Mouse (Mus musculus): ENCODE data around the gene Gm44511. TPM values are rescaled to one million over a fixed set of nuclear protein-coding genes. Genes with fewer than 3 reads are reported as not detected.
"Not testable (repeated sequence)": the region's sequence is repeated elsewhere in the genome, so short reads cannot be mapped to it uniquely, and the experiment has no call there.

Gene Gm44511
- polyA plus RNA-seq, 1 experiment, result not detected

DNA sequence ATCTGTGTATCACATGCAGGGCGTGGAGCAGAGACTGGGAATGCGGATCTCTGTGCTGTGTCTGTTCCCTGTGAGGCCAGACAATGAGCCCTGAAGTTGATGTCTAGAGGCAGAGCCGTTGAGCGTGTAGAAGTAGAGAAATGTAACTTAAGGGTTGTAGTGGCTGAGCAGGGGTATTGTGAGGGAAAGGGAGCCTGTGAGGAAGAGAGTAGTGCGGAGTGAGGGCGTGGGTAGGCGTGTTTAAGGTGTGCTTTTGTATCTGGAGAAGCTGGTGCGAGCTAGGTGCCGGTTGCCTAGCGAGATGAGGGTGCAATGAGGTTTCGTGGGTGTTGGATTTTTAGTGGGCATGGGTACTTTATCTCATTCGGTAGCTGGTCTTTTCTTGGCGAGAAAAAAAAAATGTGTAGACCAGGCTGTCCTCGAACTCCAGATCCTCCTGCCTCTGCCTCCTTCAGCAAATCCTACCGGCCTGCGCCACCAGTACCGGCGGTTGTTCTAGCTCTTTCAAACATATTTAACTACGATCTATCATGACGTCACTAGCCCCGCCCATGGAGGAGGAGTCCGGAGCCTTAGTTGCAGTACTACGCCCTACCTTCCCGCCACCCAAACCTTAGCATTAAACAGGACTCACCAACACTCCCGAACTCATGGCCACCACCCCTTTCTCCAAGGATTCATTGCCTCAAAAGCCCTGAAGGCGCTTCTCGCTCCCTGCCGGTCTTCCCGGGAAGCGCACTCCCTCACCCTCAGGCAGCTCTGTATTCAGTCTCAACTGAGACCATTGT lies 62.2 kb downstream of the Gm44511 start:
- peak; percentile 92 for DNase-seq
- peaks cover 16% of the 10 kb centered on the region for H3K4me1 ChIP-seq (replicated peaks; ENCODE audit: control insufficient read depth, insufficient read depth, low read length)
- peak overlapping the region; percentile 55 for H3K27ac ChIP-seq (ENCODE audit: control insufficient read depth, insufficient read depth, low read length)
- TF ChIP-seq CTCF (IDR thresholded peaks at IDR 0.05; ENCODE audit: borderline replicate concordance, control insufficient read depth, extremely low read depth, insufficient read depth, low read length, poor library complexity), result peak; percentile 32; the same call in 1 of the 2 replicates
- TF ChIP-seq POLR2A (IDR thresholded peaks at IDR 0.05; ENCODE audit: control insufficient read depth, extremely low read depth, insufficient read depth, low read length, poor library complexity), result no peak
- 3% methylated on average over 30 of the region's 30 CpGs for WGBS
- H3K27me3 ChIP-seq (ENCODE audit: control insufficient read depth, insufficient read depth, low read length), result no peaks in the 10 kb centered on the region
- peak overlapping the region; percentile 80 for H3K4me3 ChIP-seq (ENCODE audit: control insufficient read depth, insufficient read depth, low read length)
- H3K36me3 ChIP-seq (ENCODE audit: control insufficient read depth, insufficient read depth, low read length), result no peaks in the 10 kb centered on the region

DNA sequence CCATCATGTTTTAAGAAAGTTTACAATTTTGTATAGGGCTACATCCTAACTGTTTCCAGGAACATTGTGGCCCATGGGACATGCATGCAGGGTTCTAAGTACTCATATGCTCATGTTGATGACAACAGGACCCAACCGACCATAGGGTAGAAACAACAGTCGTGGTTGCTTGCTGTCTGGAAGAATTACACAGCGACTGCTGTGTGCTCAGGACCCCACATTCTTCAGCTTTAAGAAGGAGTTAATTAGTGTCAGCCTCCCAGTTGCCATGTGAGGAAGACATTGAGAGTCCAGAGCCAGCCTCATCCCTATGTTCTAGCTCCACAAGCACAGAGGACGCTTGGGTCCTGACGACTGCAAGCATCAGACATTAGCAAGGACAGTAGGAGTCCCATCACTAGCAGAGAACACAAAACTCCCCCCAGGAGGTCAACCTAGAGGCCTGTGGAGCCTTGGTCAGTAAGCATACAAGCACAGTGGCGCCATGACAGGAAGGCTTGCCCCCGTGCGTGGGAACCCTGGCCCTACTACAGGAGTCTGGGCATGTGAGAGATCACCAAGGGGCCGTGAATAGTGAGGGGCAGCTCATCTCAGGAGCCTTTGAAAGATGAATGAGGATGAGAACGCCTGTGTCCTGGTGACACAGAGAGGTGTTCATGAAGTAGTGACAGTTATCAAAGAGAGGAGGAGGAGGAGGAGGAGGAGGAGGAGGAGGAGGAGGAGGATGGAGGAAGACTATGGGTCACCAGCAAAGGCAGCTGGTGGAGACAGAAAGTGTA lies 63.0 kb downstream of the Gm44511 start:
- H3K4me1 ChIP-seq (replicated peaks; ENCODE audit: control insufficient read depth, insufficient read depth, low read length), result peaks cover 16% of the 10 kb centered on the region
- H3K36me3 ChIP-seq (ENCODE audit: control insufficient read depth, insufficient read depth, low read length); H3K27me3 ChIP-seq (ENCODE audit: control insufficient read depth, insufficient read depth, low read length); DNase-seq; H3K27ac ChIP-seq (ENCODE audit: control insufficient read depth, insufficient read depth, low read length); H3K4me3 ChIP-seq (ENCODE audit: control insufficient read depth, insufficient read depth, low read length): not testable (repeated sequence)
- WGBS, result 90% methylated on average over 10 of the region's 10 CpGs

DNA sequence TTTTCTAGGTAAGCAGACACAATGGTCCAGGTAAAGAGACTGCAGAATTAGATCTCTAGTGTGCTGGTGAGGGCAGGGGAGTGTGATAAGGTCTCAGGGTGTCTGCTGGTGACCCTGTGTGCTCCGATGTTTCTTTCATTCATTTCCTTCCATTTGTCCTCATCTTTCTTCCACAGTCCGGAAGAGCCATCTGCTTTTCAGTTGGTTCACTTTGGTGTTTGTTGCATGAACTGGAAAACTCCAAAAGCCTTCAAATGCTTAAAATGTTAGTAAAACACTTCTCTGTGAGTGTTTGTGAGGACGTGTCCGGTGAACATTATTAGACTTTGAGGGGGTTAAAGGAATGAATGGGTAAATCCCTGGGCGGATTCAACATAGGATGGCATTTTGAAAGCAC lies 65.0 kb downstream of the Gm44511 start:
- WGBS, result 76% methylated on average over 5 of the region's 5 CpGs
- DNase-seq, result no peak
- Histone ChIP-seq H3K36me3 (ENCODE audit: control insufficient read depth, insufficient read depth, low read length) (no peaks in the 10 kb centered on the region), H3K27ac (ENCODE audit: control insufficient read depth, insufficient read depth, low read length) (no peak overlapping the region), H3K4me3 (ENCODE audit: control insufficient read depth, insufficient read depth, low read length) (peak overlapping the region; percentile 78), H3K4me1 (replicated peaks; ENCODE audit: control insufficient read depth, insufficient read depth, low read length) (peaks cover 16% of the 10 kb centered on the region), H3K27me3 (ENCODE audit: control insufficient read depth, insufficient read depth, low read length) (no peaks in the 10 kb centered on the region)
- no peak for TF ChIP-seq POLR2A (IDR thresholded peaks at IDR 0.05; ENCODE audit: control insufficient read depth, extremely low read depth, insufficient read depth, low read length, poor library complexity)
- no peak for TF ChIP-seq CTCF (IDR thresholded peaks at IDR 0.05; ENCODE audit: borderline replicate concordance, control insufficient read depth, extremely low read depth, insufficient read depth, low read length, poor library complexity)

DNA sequence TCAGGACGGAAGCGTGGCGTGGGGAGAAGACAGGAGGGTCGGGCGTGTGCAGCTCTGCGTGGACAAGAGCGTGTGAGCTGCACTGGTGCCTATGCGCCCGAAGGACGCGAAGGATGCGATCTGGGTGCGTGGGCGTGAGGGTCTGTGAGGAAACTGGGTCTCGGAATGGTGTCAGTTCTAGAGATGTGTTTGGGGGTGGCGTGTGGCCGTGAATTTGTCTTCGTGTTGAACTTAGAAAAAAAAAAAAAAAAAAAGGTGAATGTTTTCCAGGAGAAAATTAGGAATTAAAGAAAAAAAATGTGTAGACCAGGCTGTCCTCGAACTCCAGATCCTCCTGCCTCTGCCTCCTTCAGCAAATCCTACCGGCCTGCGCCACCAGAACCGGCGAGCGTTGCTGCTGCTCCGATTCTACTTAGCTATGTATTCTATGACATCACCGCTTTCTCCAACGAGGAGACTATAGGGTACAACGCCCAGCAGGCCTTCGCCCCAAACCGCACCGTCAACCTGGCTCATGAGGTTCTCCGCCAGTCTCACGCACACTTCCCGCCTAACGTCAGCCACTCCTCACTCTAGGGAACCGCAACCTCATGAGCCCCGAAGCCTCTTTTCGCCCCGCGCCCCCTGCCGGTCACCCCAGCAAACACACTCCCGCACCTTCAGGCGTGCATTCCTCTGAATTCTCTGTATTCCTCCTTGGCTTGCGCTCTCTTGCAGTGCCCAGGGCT lies 65.5 kb downstream of the Gm44511 start:
- peak; percentile 88; the same call in 1 of the 2 replicates for TF ChIP-seq CTCF (IDR thresholded peaks at IDR 0.05; ENCODE audit: borderline replicate concordance, control insufficient read depth, extremely low read depth, insufficient read depth, low read length, poor library complexity)
- not testable (repeated sequence) for H3K36me3 ChIP-seq (ENCODE audit: control insufficient read depth, insufficient read depth, low read length); H3K27me3 ChIP-seq (ENCODE audit: control insufficient read depth, insufficient read depth, low read length)
- H3K27ac ChIP-seq (ENCODE audit: control insufficient read depth, insufficient read depth, low read length), result peak overlapping the region; percentile 76
- under 1% methylated on average over 44 of the region's 44 CpGs for WGBS
- DNase-seq, result peak; percentile 84
- peaks cover 16% of the 10 kb centered on the region for H3K4me1 ChIP-seq (replicated peaks; ENCODE audit: control insufficient read depth, insufficient read depth, low read length)
- H3K4me3 ChIP-seq (ENCODE audit: control insufficient read depth, insufficient read depth, low read length), result peak overlapping the region; percentile 78

DNA sequence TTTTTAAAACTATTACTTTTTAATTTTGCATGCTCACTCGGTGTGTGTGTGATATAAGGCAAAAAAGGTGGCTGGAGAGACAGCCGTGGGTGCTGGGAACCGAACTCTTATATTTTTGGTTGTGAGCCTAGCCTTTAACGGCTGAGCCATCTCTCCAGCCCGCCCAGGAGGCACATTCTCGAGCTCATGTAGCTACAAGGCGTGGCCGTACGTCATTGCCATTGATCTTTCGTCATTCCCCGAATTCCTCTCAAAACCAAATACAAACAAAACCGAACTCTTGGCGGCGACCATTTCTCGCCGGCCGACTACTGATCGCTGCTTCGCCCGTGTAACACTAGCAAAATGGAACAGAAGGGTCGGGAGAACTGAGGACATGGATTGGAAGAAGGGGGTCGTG lies 66.1 kb downstream of the Gm44511 start:
- H3K4me1 ChIP-seq (replicated peaks; ENCODE audit: control insufficient read depth, insufficient read depth, low read length), result peaks cover 16% of the 10 kb centered on the region
- H3K27me3 ChIP-seq (ENCODE audit: control insufficient read depth, insufficient read depth, low read length); H3K36me3 ChIP-seq (ENCODE audit: control insufficient read depth, insufficient read depth, low read length): not testable (repeated sequence)
- H3K4me3 ChIP-seq (ENCODE audit: control insufficient read depth, insufficient read depth, low read length), result peak overlapping the region; percentile 78
- WGBS, result under 1% methylated on average over 22 of the region's 22 CpGs
- peak overlapping the region; percentile 76 for H3K27ac ChIP-seq (ENCODE audit: control insufficient read depth, insufficient read depth, low read length)
- peak; percentile 88 for DNase-seq

DNA sequence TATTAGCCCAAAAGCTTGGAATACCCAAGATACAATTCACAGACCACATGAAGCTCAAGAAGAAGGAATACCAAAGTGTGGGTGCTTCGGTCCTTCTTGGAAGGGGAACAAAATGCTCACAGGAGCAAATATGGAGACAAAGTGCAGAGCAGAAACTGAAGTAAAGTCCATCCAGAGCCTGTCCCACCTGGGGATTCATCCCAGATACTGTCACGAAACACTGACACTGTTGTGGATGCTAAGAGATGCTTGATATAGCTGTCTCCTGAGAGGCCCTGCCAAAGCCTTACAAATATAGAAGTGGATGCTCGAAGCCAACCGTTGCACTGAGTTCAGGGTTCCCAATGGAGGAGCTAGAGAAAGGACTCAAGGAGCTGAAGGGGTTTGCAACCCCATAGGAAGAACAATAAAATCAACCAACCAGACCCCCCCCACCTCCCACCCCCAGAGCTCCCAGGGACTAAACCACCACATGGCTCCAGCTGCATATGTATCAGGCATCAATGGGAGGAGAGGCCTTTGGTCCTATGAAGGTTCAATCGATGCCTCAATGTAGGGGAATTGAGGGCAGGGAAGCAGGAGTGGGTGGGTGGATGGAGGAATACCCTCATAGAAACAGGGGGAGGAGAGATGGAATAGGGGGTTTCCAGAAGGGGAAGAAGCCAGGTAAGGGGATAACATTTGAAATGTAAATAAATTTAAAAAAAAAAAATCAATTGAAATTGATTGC lies 66.7 kb downstream of the Gm44511 start:
- Histone ChIP-seq H3K4me3 (ENCODE audit: control insufficient read depth, insufficient read depth, low read length) (no peak overlapping the region), H3K36me3 (ENCODE audit: control insufficient read depth, insufficient read depth, low read length) (no peaks in the 10 kb centered on the region), H3K4me1 (replicated peaks; ENCODE audit: control insufficient read depth, insufficient read depth, low read length) (peaks cover 16% of the 10 kb centered on the region), H3K27ac (ENCODE audit: control insufficient read depth, insufficient read depth, low read length) (no peak overlapping the region), H3K27me3 (ENCODE audit: control insufficient read depth, insufficient read depth, low read length) (no peaks in the 10 kb centered on the region)
- DNase-seq, result no peak
- WGBS, result 94% methylated on average over 5 of the region's 5 CpGs
- TF ChIP-seq POLR2A (IDR thresholded peaks at IDR 0.05; ENCODE audit: control insufficient read depth, extremely low read depth, insufficient read depth, low read length, poor library complexity) (no peak), CTCF (IDR thresholded peaks at IDR 0.05; ENCODE audit: borderline replicate concordance, control insufficient read depth, extremely low read depth, insufficient read depth, low read length, poor library complexity) (no peak)

DNA sequence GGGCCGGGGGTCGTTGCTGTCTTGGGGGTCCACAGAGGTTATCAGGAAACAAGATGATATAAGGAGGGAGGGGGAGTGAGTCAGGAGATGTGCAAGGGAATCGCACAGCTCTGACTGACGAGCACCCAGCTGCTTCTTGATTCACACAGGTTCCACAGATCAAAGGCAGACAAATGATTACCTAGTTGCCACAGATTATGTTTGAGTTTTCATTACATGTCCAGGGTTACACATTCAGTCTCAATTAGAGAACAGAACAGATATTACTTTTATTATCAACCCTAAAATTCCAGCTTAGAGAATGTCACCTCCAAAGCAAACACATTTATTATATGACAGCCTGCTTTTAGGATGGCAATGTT lies 70.7 kb downstream of the Gm44511 start:
- WGBS, result 89% methylated on average over 4 of the region's 4 CpGs
- not testable (repeated sequence) for H3K27me3 ChIP-seq (ENCODE audit: control insufficient read depth, insufficient read depth, low read length); DNase-seq; H3K27ac ChIP-seq (ENCODE audit: control insufficient read depth, insufficient read depth, low read length); H3K4me1 ChIP-seq (replicated peaks; ENCODE audit: control insufficient read depth, insufficient read depth, low read length); H3K4me3 ChIP-seq (ENCODE audit: control insufficient read depth, insufficient read depth, low read length); H3K36me3 ChIP-seq (ENCODE audit: control insufficient read depth, insufficient read depth, low read length)

DNA sequence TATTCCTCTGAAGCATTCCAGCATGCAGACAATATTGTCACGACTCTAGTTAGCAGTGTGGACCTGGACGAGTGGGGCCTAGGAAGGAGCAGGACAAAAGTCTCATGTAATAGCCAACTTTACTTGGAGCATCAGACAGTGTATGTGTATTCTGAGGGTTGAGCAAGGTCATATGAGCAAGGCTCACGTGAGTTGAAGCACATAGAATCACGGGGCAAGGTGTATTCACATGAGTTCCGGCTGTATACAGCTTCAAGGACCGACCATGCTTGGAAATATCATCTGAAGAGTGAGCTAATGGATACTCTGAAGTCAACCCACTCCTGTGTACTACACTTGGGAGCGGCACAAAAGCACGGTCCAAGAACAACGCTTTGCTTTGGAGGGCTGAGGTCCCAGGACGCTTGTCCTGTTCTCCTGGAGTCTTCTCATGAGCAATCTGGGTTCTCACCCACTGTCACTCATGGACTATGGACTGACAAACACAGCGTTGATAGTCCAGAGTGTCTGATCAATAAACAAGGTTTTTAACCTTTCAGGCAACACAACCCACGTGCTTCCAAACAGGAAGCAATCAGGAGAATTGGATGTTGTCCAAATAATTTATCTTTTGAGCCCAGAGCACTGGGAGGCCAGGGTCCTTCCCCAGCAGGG lies 71.2 kb downstream of the Gm44511 start:
- H3K36me3 ChIP-seq (ENCODE audit: control insufficient read depth, insufficient read depth, low read length); H3K27ac ChIP-seq (ENCODE audit: control insufficient read depth, insufficient read depth, low read length); DNase-seq; H3K27me3 ChIP-seq (ENCODE audit: control insufficient read depth, insufficient read depth, low read length); H3K4me1 ChIP-seq (replicated peaks; ENCODE audit: control insufficient read depth, insufficient read depth, low read length); H3K4me3 ChIP-seq (ENCODE audit: control insufficient read depth, insufficient read depth, low read length): not testable (repeated sequence)
- WGBS, result 91% methylated on average over 12 of the region's 12 CpGs

DNA sequence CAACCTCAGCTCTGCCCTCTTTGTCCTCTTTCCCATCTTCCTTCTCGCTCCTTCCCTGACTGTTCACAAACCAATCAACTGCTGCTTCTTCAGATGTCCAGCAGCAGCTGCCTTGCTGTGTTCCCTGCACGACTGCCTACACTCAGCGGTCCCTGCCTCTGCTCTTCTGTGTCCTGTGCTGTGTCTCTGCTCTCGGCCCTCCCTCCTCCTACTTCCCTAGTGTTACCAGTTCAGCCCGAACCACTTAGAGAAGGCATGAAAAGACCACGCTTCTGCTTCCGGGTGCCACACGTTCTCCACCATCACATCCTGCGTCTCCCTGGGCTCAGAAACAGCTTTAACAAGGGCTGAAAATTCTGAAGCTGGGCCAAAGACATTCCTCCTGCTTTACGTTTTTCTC lies 71.8 kb downstream of the Gm44511 start:
- peak; percentile 28 for DNase-seq
- not testable (repeated sequence) for H3K36me3 ChIP-seq (ENCODE audit: control insufficient read depth, insufficient read depth, low read length); H3K27me3 ChIP-seq (ENCODE audit: control insufficient read depth, insufficient read depth, low read length); H3K27ac ChIP-seq (ENCODE audit: control insufficient read depth, insufficient read depth, low read length); H3K4me1 ChIP-seq (replicated peaks; ENCODE audit: control insufficient read depth, insufficient read depth, low read length)
- 14% methylated on average over 10 of the region's 10 CpGs for WGBS
- peak overlapping the region; percentile 48 for H3K4me3 ChIP-seq (ENCODE audit: control insufficient read depth, insufficient read depth, low read length)
